Mouse (Mus musculus) liver, embryonic 16.5 days (tissue): ENCODE data around the gene Rrm2. TPM values are rescaled to one million over a fixed set of nuclear protein-coding genes. Genes with fewer than 3 reads are reported as not detected.
A peak's percentile ranks its signal among the peaks of the same experiment; 100 is the strongest.

Source experiments
- ATAC-seq: fragments of 200-750 bp; cut with Nextera tagmentation; 2 replicates; pipeline ENCODE4 v1.8.0; 2017; ENCODE audit warnings: low read depth, mild to moderate bottlenecking, moderate number of reproducible peaks, moderate library complexity
- H3K27ac ChIP-seq: fragments of 300-500 bp; sonication (generic); 2 replicates; pipeline ENCODE4 v1.5.1; 2014; ENCODE audit warnings: mild to moderate bottlenecking, low read length
- H3K27me3 ChIP-seq: fragments of 300-500 bp; sonication (generic); 2 replicates; pipeline ENCODE4 v1.6.1; 2014; ENCODE audit warnings: low read depth, low read length, mixed read lengths; ENCODE audit not compliant: control insufficient read depth, insufficient read depth
- H3K36me3 ChIP-seq: fragments of 300-500 bp; sonication (generic); 2 replicates; pipeline ENCODE4 v1.6.1; 2014; ENCODE audit warnings: mild to moderate bottlenecking; ENCODE audit not compliant: control insufficient read depth, insufficient read depth
- H3K4me1 ChIP-seq: fragments of 300-500 bp; sonication (generic); 2 replicates; pipeline ENCODE4 v1.6.1; 2014; ENCODE audit warnings: low read depth, low read length, mixed read lengths; ENCODE audit not compliant: control insufficient read depth
- H3K4me2 ChIP-seq: fragments of 300-500 bp; sonication (generic); 2 replicates; pipeline ENCODE4 v1.6.1; 2014; ENCODE audit warnings: low read depth, low read length, mixed read lengths
- H3K4me3 ChIP-seq: fragments of 300-500 bp; sonication (generic); 2 replicates; pipeline ENCODE4 v1.5.1; 2014; ENCODE audit warnings: low read depth, mild to moderate bottlenecking, low read length
- H3K9ac ChIP-seq: fragments of 300-500 bp; sonication (generic); 2 replicates; pipeline ENCODE4 v1.6.1; 2014; ENCODE audit warnings: low read depth, low read length
- H3K9me3 ChIP-seq: fragments of 300-500 bp; sonication (generic); replicated peaks from 2 replicates; pipeline ENCODE4 v1.6.1; 2016; ENCODE audit warnings: low read length; ENCODE audit not compliant: control insufficient read depth
- WGBS: fragments of 180-500 bp; shearing (Covaris S2); extraction: QIAGEN DNeasy Blood & Tissue Kit; methylation state at CpG from one replicate; pipeline ENCODE4 v1.1.7; 2014; ENCODE audit not compliant: insufficient replicate concordance; 5-methylcytosine and 5-hydroxymethylcytosine counted together
- polyA plus RNA-seq: library from polyadenylated mRNA; unstranded; fragments of >200 nt; fragmentation: Nextera tagmentation; extraction: Ambion mirVana; gene quantifications from 2 replicates; pipeline ENCODE4 v1.2.1, GENCODE M21; 2015

Rrm2 gene
- polyA plus RNA-seq, 1 experiment from 2014 or later, result 418 TPM

DNA sequence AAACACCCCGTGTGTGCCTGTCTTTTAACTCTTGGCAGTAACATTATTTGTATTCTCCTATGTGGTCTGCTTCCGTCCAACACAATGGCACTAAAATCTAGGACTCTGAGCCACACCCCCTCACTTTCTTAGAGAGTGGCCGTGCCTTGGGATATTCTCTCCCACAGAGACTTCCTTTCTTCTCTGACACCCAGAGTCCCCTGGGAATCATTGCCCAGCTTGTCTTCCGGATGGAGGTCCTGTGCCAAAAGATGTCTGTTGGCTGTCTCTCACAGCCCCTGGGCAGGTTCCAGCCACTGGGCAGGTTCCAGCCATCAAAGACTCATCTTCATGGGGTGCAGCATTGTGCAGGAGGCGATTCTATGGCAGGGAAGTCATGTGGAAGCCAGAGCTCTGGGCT is 46.7 kb downstream of the Rrm2 start:
- no peak for ATAC-seq
- WGBS, result 49% methylated on average over 5 of the region's 5 CpGs
- H3K4me1 ChIP-seq, result no peaks in the 10 kb centered on the region
- H3K9ac ChIP-seq, result no peak overlapping the region
- no peak overlapping the region for H3K4me2 ChIP-seq
- no peaks in the 10 kb centered on the region for H3K36me3 ChIP-seq
- H3K27me3 ChIP-seq, result no peaks in the 10 kb centered on the region
- H3K9me3 ChIP-seq, result no peaks in the 10 kb centered on the region
- no peak overlapping the region for H3K27ac ChIP-seq
- H3K4me3 ChIP-seq, result no peak overlapping the region

DNA sequence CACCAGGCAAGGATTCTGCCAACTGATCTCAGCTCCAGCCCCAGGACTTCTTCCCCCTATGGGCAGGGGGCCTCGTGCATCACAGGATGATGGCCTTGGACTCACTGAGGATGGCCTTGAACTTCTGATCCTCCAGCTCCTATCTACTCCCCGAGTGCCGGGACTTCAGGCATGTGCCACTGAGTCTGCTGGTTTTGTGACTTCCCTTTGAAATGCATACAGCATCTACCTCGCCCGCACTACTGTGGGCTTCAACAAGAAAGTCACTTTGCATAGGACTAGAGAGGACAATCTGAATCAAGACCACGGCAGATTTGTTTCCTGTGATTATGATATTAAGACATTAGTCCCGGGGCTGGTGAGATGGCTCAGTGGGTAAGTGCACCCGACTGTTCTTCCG is 47.4 kb downstream of the Rrm2 start:
- H3K9ac ChIP-seq, result no peak overlapping the region
- no peaks in the 10 kb centered on the region for H3K9me3 ChIP-seq
- H3K4me1 ChIP-seq, result no peaks in the 10 kb centered on the region
- H3K36me3 ChIP-seq, result no peaks in the 10 kb centered on the region
- no peak overlapping the region for H3K27ac ChIP-seq
- H3K4me2 ChIP-seq, result no peak overlapping the region
- WGBS, result 68% methylated on average over 9 of the region's 9 CpGs
- H3K4me3 ChIP-seq, result no peak overlapping the region
- no peaks in the 10 kb centered on the region for H3K27me3 ChIP-seq
- ATAC-seq, result no peak

DNA sequence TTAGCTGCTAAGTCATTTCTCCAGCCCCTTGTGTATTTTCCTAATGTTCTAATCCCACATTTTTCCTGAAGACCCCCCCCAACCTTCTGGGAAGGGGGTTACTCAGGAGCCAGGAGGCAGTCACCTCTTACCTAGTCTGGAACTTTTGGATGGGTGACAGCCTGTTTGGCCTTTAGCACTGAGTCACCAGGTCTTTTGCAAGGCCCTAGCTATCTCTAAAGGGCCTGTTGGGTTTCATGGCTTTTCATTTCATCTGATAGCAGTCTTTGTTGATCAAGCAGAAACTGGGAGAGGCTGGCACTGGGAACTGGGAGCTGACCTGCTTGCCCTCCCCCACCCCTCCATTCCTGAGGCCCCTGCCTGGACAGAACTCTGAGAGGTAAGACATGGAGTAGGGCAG is 49.3 kb downstream of the Rrm2 start:
- H3K4me3 ChIP-seq, result no peak overlapping the region
- no peaks in the 10 kb centered on the region for H3K27me3 ChIP-seq
- H3K4me2 ChIP-seq, result no peak overlapping the region
- no peak for ATAC-seq
- no peak overlapping the region for H3K9ac ChIP-seq
- no peaks in the 10 kb centered on the region for H3K9me3 ChIP-seq
- no peaks in the 10 kb centered on the region for H3K4me1 ChIP-seq
- no peaks in the 10 kb centered on the region for H3K36me3 ChIP-seq
- no peak overlapping the region for H3K27ac ChIP-seq

DNA sequence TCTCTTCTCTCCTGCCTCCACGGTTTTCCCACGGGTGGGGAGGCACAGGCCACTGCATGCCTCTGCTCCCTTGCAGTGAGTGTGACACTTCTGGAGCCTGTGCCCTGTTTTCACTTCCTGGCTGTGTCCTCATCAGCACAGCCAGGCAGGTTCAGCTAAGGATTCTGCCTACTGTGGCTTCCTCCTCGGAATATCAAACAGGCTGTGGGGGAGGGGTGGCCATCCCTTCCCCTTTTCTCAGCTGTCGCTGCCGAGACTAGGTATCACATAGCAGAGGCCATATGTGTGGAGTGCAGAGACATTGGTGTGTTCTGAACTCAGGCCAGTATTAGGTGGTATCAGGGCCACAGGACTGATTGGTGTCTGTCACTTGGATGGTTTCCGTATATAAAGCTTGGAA is 50.3 kb downstream of the Rrm2 start:
- no peak overlapping the region for H3K4me3 ChIP-seq
- H3K4me2 ChIP-seq, result no peak overlapping the region
- H3K36me3 ChIP-seq, result no peaks in the 10 kb centered on the region
- 12% methylated on average over 6 of the region's 6 CpGs for WGBS
- H3K27ac ChIP-seq, result no peak overlapping the region
- ATAC-seq, result peak; percentile 39; the same call in 1 of the 2 replicates
- H3K27me3 ChIP-seq, result no peaks in the 10 kb centered on the region
- no peaks in the 10 kb centered on the region for H3K4me1 ChIP-seq
- no peak overlapping the region for H3K9ac ChIP-seq
- H3K9me3 ChIP-seq, result no peaks in the 10 kb centered on the region

DNA sequence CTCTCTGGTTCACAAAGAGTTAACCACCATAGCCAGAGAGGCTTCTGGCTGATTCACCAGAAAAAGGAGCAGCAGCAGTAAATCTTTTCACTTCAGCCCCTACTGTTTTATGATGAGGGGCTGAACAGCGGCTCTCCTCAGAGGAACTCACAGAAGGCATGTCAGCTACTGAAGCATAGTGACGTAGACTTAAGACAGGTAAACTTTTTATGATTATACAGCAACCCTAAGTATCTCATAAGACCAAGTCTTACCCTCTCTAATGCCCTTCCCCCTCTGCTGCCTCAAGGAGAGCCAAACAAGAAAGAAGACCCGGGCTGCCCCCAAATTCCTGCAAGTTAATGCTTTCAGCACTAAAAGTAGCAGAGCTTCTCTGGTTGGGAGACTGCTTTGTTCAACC is 54.2 kb downstream of the Rrm2 start:
- Histone ChIP-seq H3K36me3 (no peaks in the 10 kb centered on the region), H3K9ac (no peak overlapping the region), H3K27me3 (no peaks in the 10 kb centered on the region), H3K9me3 (no peaks in the 10 kb centered on the region), H3K4me2 (no peak overlapping the region), H3K27ac (no peak overlapping the region), H3K4me3 (no peak overlapping the region), H3K4me1 (no peaks in the 10 kb centered on the region; the same call in 1 of the 2 replicates)
- WGBS, result 20% methylated on average over 3 of the region's 3 CpGs
- no peak for ATAC-seq

Other genes with a start within 250 kb of the Rrm2 start
- gene Taf1b, start 209.9 kb upstream of the Rrm2 start, polyA plus RNA-seq, result 7.1 and 7.4 TPM in 2 replicates
- 0.42 and 0.46 TPM in 2 replicates for gene Grhl1, start 136.0 kb upstream of the Rrm2 start, polyA plus RNA-seq
- 9.3 and 9.7 TPM in 2 replicates for gene Klf11, start 57.0 kb upstream of the Rrm2 start, polyA plus RNA-seq
- 0.37 and 0.67 TPM in 2 replicates for gene Cys1, start 26.4 kb upstream of the Rrm2 start, polyA plus RNA-seq
- gene Mboat2, start 122.6 kb downstream of the Rrm2 start, polyA plus RNA-seq, result 2.8 and 3.9 TPM in 2 replicates